Mouse (Mus musculus) hindbrain, embryonic 14.5 days (tissue): ENCODE measurements around the gene Ssc4d. TPM values are rescaled to one million over a fixed set of nuclear protein-coding genes. Genes with fewer than 3 reads are reported as not detected.

Experiments
- ATAC-seq: fragments of 200-750 bp; cut with Nextera tagmentation; 2 replicates; pipeline ENCODE4 v1.8.0; 2017; ENCODE audit warnings: moderate number of reproducible peaks, mild to moderate bottlenecking, moderate TSS enrichment, moderate library complexity; ENCODE audit not compliant: low FRiP score
- DNase-seq: peaks from one replicate; pipeline ENCODE4 v3.0.0-alpha.2; 2015; ENCODE audit warnings: low spot score
- H3K27ac ChIP-seq: fragments of 300-500 bp; sonication (generic); 2 replicates; pipeline ENCODE4 v1.5.1; 2014; ENCODE audit warnings: mild to moderate bottlenecking, moderate library complexity
- H3K27me3 ChIP-seq: fragments of 300-500 bp; sonication (generic); 2 replicates; pipeline ENCODE4 v1.6.1; 2014; ENCODE audit warnings: mild to moderate bottlenecking, low read length, mixed read lengths; ENCODE audit not compliant: control insufficient read depth, insufficient read depth
- H3K36me3 ChIP-seq: fragments of 300-500 bp; sonication (generic); replicated peaks from 2 replicates; pipeline ENCODE4 v1.6.1; 2014; ENCODE audit not compliant: control insufficient read depth, insufficient read depth
- H3K4me1 ChIP-seq: fragments of 300-500 bp; sonication (generic); replicated peaks from 2 replicates; pipeline ENCODE4 v1.6.1; 2014; ENCODE audit warnings: antibody characterized with exemption, low read length, mixed read lengths; ENCODE audit not compliant: control insufficient read depth, insufficient read depth
- H3K4me2 ChIP-seq: fragments of 300-500 bp; sonication (generic); replicated peaks from 2 replicates; pipeline ENCODE4 v1.6.1; 2014; ENCODE audit warnings: mild to moderate bottlenecking, moderate library complexity
- H3K4me3 ChIP-seq: fragments of 300-500 bp; sonication (generic); replicated peaks from 2 replicates; pipeline ENCODE4 v1.5.1; 2014; ENCODE audit warnings: mild to moderate bottlenecking, low read length
- H3K9ac ChIP-seq: fragments of 300-500 bp; sonication (generic); 2 replicates; pipeline ENCODE4 v1.6.1; 2014
- H3K9me3 ChIP-seq: fragments of 300-500 bp; sonication (generic); 2 replicates; pipeline ENCODE4 v1.6.1; 2016; ENCODE audit warnings: low read length; ENCODE audit not compliant: control insufficient read depth
- WGBS: fragments of 180-500 bp; shearing (Covaris S2); extraction: QIAGEN DNeasy Blood & Tissue Kit; methylation state at CpG from one replicate; pipeline ENCODE4 v1.1.7; 2014; 5-methylcytosine and 5-hydroxymethylcytosine counted together
- polyA plus RNA-seq: library from polyadenylated mRNA; unstranded; fragments of >200 nt; fragmentation: Nextera tagmentation; extraction: Ambion mirVana; gene quantifications from 2 replicates; pipeline ENCODE4 v1.2.1, GENCODE M21; 2014

The Ssc4d gene
- polyA plus RNA-seq, 1 experiment from 2014 or later = 1.5 TPM

- Histone ChIP-seq H3K9ac (0 out of 2 replicates have a peak overlapping the region, but pooled peaks have one; percentile 10), H3K9me3 (no peaks in the 10 kb centered on the region), H3K27ac (no peak overlapping the region), H3K4me1 (peaks cover 10% of the 10 kb centered on the region), H3K36me3 (no peaks in the 10 kb centered on the region), H3K4me2 (peak overlapping the region; percentile 42), H3K27me3 (peaks cover 5% of the 10 kb centered on the region; the same call in 1 of the 2 replicates), H3K4me3 (no peak overlapping the region)
- ATAC-seq (no peak), DNase-seq (no peak)
- WGBS = 7% methylated on average over 24 of the region's 24 CpGs
Measured at GRCm38 (mm10) chr5:135965501-135965930, 8.8 kb downstream of the Ssc4d start.

GRCm38 (mm10) chr5:135963280-135963627 is 11.1 kb downstream of the Ssc4d start:
- WGBS = 2% methylated on average over 6 of the region's 6 CpGs
- DNase-seq = peak; percentile 35
- Histone ChIP-seq H3K36me3 (no peaks in the 10 kb centered on the region), H3K27me3 (peaks cover 5% of the 10 kb centered on the region; the same call in 1 of the 2 replicates), H3K4me2 (peak overlapping the region; percentile 97), H3K9me3 (no peaks in the 10 kb centered on the region), H3K4me3 (peak overlapping the region; percentile 53), H3K27ac (peak overlapping the region; percentile 98), H3K4me1 (peaks cover 10% of the 10 kb centered on the region), H3K9ac (peak overlapping the region; percentile 93)
- ATAC-seq = no peak

- WGBS = under 1% methylated on average over 63 of the region's 64 CpGs
- DNase-seq (peak; percentile 97), ATAC-seq (peak; percentile 96)
- Histone ChIP-seq H3K36me3 (no peaks in the 10 kb centered on the region), H3K4me2 (peak overlapping the region; percentile 97), H3K27me3 (peaks cover 5% of the 10 kb centered on the region; the same call in 1 of the 2 replicates), H3K9ac (peak overlapping the region; percentile 93), H3K27ac (peak overlapping the region; percentile 98), H3K4me3 (peak overlapping the region; percentile 53), H3K9me3 (no peaks in the 10 kb centered on the region), H3K4me1 (peaks cover 10% of the 10 kb centered on the region)
Measured at GRCm38 (mm10) chr5:135962492-135963279, 11.6 kb downstream of the Ssc4d start.

- H3K4me3 ChIP-seq = peak overlapping the region; percentile 53
- H3K9ac ChIP-seq = peak overlapping the region; percentile 25
- H3K27me3 ChIP-seq = peaks cover 5% of the 10 kb centered on the region; the same call in 1 of the 2 replicates
- peak overlapping the region; percentile 97 for H3K4me2 ChIP-seq
- WGBS = 2% methylated on average over 11 of the region's 11 CpGs
- ATAC-seq (no peak), DNase-seq (no peak)
- H3K27ac ChIP-seq = peak overlapping the region; percentile 98
- no peaks in the 10 kb centered on the region for H3K36me3 ChIP-seq
- H3K9me3 ChIP-seq = no peaks in the 10 kb centered on the region
- peaks cover 12% of the 10 kb centered on the region for H3K4me1 ChIP-seq
Measured at GRCm38 (mm10) chr5:135962125-135962491, 12.2 kb downstream of the Ssc4d start.

- H3K27me3 ChIP-seq = peaks cover 5% of the 10 kb centered on the region; the same call in 1 of the 2 replicates
- 96% methylated on average over 15 of the region's 15 CpGs for WGBS
- H3K27ac ChIP-seq = peak overlapping the region; percentile 98; the same call in 1 of the 2 replicates
- H3K4me1 ChIP-seq = peaks cover 17% of the 10 kb centered on the region
- ATAC-seq (no peak), DNase-seq (no peak)
- H3K9me3 ChIP-seq = no peaks in the 10 kb centered on the region
- H3K36me3 ChIP-seq = no peaks in the 10 kb centered on the region
- H3K9ac ChIP-seq = no peak overlapping the region
- no peak overlapping the region for H3K4me3 ChIP-seq
- H3K4me2 ChIP-seq = no peak overlapping the region
Measured at GRCm38 (mm10) chr5:135960909-135961635, 13.3 kb downstream of the Ssc4d start.

- DNase-seq (no peak), ATAC-seq (no peak)
- Histone ChIP-seq H3K9me3 (no peaks in the 10 kb centered on the region), H3K4me1 (peaks cover 17% of the 10 kb centered on the region), H3K27me3 (peaks cover 5% of the 10 kb centered on the region; the same call in 1 of the 2 replicates), H3K36me3 (no peaks in the 10 kb centered on the region), H3K9ac (no peak overlapping the region), H3K27ac (no peak overlapping the region), H3K4me2 (no peak overlapping the region), H3K4me3 (no peak overlapping the region)
- WGBS = 93% methylated on average over 7 of the region's 7 CpGs
Measured at GRCm38 (mm10) chr5:135959911-135960310, 14.4 kb downstream of the Ssc4d start.

GRCm38 (mm10) chr5:135958367-135958766 is 16.0 kb downstream of the Ssc4d start:
- H3K27me3 ChIP-seq = no peaks in the 10 kb centered on the region
- H3K4me1 ChIP-seq = peaks cover 17% of the 10 kb centered on the region
- H3K27ac ChIP-seq = peak overlapping the region; percentile 80; the same call in 1 of the 2 replicates
- H3K4me3 ChIP-seq = no peak overlapping the region
- H3K4me2 ChIP-seq = peak overlapping the region; percentile 66; the same call in 1 of the 2 replicates
- ATAC-seq (no peak), DNase-seq (no peak)
- H3K36me3 ChIP-seq = no peaks in the 10 kb centered on the region
- 93% methylated on average over 4 of the region's 4 CpGs for WGBS
- H3K9ac ChIP-seq = no peak overlapping the region
- H3K9me3 ChIP-seq = no peaks in the 10 kb centered on the region

GRCm38 (mm10) chr5:135957207-135957974 is 16.9 kb downstream of the Ssc4d start:
- DNase-seq = peak; percentile 89
- H3K4me1 ChIP-seq = peaks cover 13% of the 10 kb centered on the region
- peak overlapping the region; percentile 57 for H3K9ac ChIP-seq
- peak overlapping the region; percentile 28 for H3K4me3 ChIP-seq
- H3K9me3 ChIP-seq = no peaks in the 10 kb centered on the region
- H3K36me3 ChIP-seq = no peaks in the 10 kb centered on the region
- 8% methylated on average over 28 of the region's 28 CpGs for WGBS
- peak; percentile 80 for ATAC-seq
- H3K27ac ChIP-seq = peak overlapping the region; percentile 88
- H3K27me3 ChIP-seq = no peaks in the 10 kb centered on the region
- H3K4me2 ChIP-seq = peak overlapping the region; percentile 66
